Mouse (Mus musculus) hindbrain, postnatal 0 days (tissue): Measurements from ENCODE around the gene Adarb1. TPM values are rescaled to one million over a fixed set of nuclear protein-coding genes. Genes with fewer than 3 reads are reported as not detected.

ENCODE experiments used
- ATAC-seq: fragments of 200-750 bp; cut with Nextera tagmentation; 2 replicates; pipeline ENCODE4 v1.8.0; 2017; ENCODE audit warnings: mild to moderate bottlenecking, moderate TSS enrichment, moderate library complexity
- DNase-seq: peaks from one replicate; pipeline ENCODE4 v3.0.0-alpha.2; 2015; ENCODE audit warnings: low spot score
- H3K27ac ChIP-seq: fragments of 300-500 bp; sonication (generic); 2 replicates; pipeline ENCODE4 v1.5.1; 2014; ENCODE audit warnings: mild to moderate bottlenecking
- H3K27me3 ChIP-seq: fragments of 300-500 bp; sonication (generic); 2 replicates; pipeline ENCODE4 v1.6.1; 2014; ENCODE audit warnings: low read length, mixed read lengths; ENCODE audit not compliant: insufficient read depth
- H3K36me3 ChIP-seq: fragments of 300-500 bp; sonication (generic); 2 replicates; pipeline ENCODE4 v1.6.1; 2014; ENCODE audit warnings: low read length, mixed read lengths; ENCODE audit not compliant: insufficient read depth
- H3K4me1 ChIP-seq: fragments of 300-500 bp; sonication (generic); 2 replicates; pipeline ENCODE4 v1.6.1; 2014; ENCODE audit warnings: antibody characterized with exemption, low read length, mixed read lengths; ENCODE audit not compliant: insufficient read depth
- H3K4me2 ChIP-seq: fragments of 300-500 bp; sonication (generic); 2 replicates; pipeline ENCODE4 v1.6.1; 2014; ENCODE audit warnings: low read depth, mild to moderate bottlenecking, low read length, moderate library complexity, mixed read lengths
- H3K4me3 ChIP-seq: fragments of 300-500 bp; sonication (generic); 2 replicates; pipeline ENCODE4 v1.5.1; 2014; ENCODE audit warnings: low read length
- H3K9ac ChIP-seq: fragments of 300-500 bp; sonication (generic); replicated peaks from 2 replicates; pipeline ENCODE4 v1.6.1; 2014; ENCODE audit warnings: mild to moderate bottlenecking, low read length, moderate library complexity, mixed read lengths
- H3K9me3 ChIP-seq: fragments of 300-500 bp; sonication (generic); 2 replicates; pipeline ENCODE4 v1.6.1; 2016; ENCODE audit warnings: low read length, mixed read lengths
- CTCF ChIP-seq: IDR thresholded peaks from 2 replicates; pipeline ENCODE4 v1.5.1; 2016; ENCODE audit warnings: antibody characterized with exemption, control low read depth, low read depth
- WGBS: fragments of 180-500 bp; shearing (Covaris S2); extraction: QIAGEN DNeasy Blood & Tissue Kit; methylation state at CpG from one replicate; pipeline ENCODE4 v1.1.7; 2014; 5-methylcytosine and 5-hydroxymethylcytosine counted together
- polyA plus RNA-seq: library from polyadenylated mRNA; unstranded; fragments of >200 nt; fragmentation: Nextera tagmentation; extraction: Ambion mirVana; gene quantifications from 2 replicates; pipeline ENCODE4 v1.2.1, GENCODE M21; 2015
- total RNA-seq: library from RNA; depleted of rRNA; stranded (reverse); fragments of >200 nt; gene quantifications from 2 replicates; pipeline ENCODE4 v1.2.3, GENCODE M21; 2014

Adarb1 gene
- total and polyA plus RNA-seq, 2 experiments from 2014 or later, result 18.6 to 65.1 TPM

- H3K27me3 ChIP-seq, result no peaks in the 10 kb centered on the region
- TF ChIP-seq CTCF, result no peak
- H3K9me3 ChIP-seq, result no peaks in the 10 kb centered on the region
- H3K4me2 ChIP-seq, result no peak overlapping the region
- no peak overlapping the region for H3K27ac ChIP-seq
- H3K9ac ChIP-seq, result no peak overlapping the region
- peaks cover 9% of the 10 kb centered on the region; the same call in 1 of the 2 replicates for H3K4me1 ChIP-seq
- DNase-seq (no peak), ATAC-seq (no peak)
- H3K36me3 ChIP-seq, result no peaks in the 10 kb centered on the region
- no peak overlapping the region for H3K4me3 ChIP-seq
- 60% methylated on average over 1 of the region's 1 CpGs for WGBS
Measured at GRCm38 (mm10) chr10:77438021-77438420, 20.0 kb upstream of the Adarb1 start.

GRCm38 (mm10) chr10:77435343-77435742, 17.3 kb upstream of the Adarb1 start:
- H3K27ac ChIP-seq, result no peak overlapping the region
- H3K4me3 ChIP-seq, result no peak overlapping the region
- no peak overlapping the region for H3K4me2 ChIP-seq
- H3K36me3 ChIP-seq, result no peaks in the 10 kb centered on the region
- H3K9me3 ChIP-seq, result no peaks in the 10 kb centered on the region
- H3K9ac ChIP-seq, result no peak overlapping the region
- no peak for DNase-seq
- H3K4me1 ChIP-seq, result peaks cover 9% of the 10 kb centered on the region; the same call in 1 of the 2 replicates
- 63% methylated on average over 4 of the region's 4 CpGs for WGBS
- no peak for ATAC-seq
- TF ChIP-seq CTCF, result no peak
- no peaks in the 10 kb centered on the region for H3K27me3 ChIP-seq

- Histone ChIP-seq H3K27ac (0 out of 2 replicates have a peak overlapping the region, but pooled peaks have one; percentile 32), H3K9me3 (no peaks in the 10 kb centered on the region), H3K4me1 (peaks cover 9% of the 10 kb centered on the region; the same call in 1 of the 2 replicates), H3K4me3 (no peak overlapping the region), H3K9ac (no peak overlapping the region), H3K36me3 (no peaks in the 10 kb centered on the region), H3K27me3 (no peaks in the 10 kb centered on the region), H3K4me2 (peak overlapping the region; percentile 45)
- WGBS, result 20% methylated on average over 18 of the region's 18 CpGs
- peak; percentile 39 for DNase-seq
- ATAC-seq, result peak; percentile 61
- TF ChIP-seq CTCF, result no peak
Measured at GRCm38 (mm10) chr10:77434457-77435151, 16.5 kb upstream of the Adarb1 start.

GRCm38 (mm10) chr10:77434076-77434456, 16.0 kb upstream of the Adarb1 start:
- no peaks in the 10 kb centered on the region for H3K9me3 ChIP-seq
- ATAC-seq (no peak), DNase-seq (no peak)
- peaks cover 9% of the 10 kb centered on the region; the same call in 1 of the 2 replicates for H3K4me1 ChIP-seq
- no peaks in the 10 kb centered on the region for H3K27me3 ChIP-seq
- no peak overlapping the region for H3K4me3 ChIP-seq
- no peak overlapping the region for H3K9ac ChIP-seq
- peak overlapping the region; percentile 45 for H3K4me2 ChIP-seq
- 0 out of 2 replicates have a peak overlapping the region, but pooled peaks have one; percentile 32 for H3K27ac ChIP-seq
- no peak for TF ChIP-seq CTCF
- H3K36me3 ChIP-seq, result no peaks in the 10 kb centered on the region
- 22% methylated on average over 4 of the region's 4 CpGs for WGBS

- no peak overlapping the region for H3K9ac ChIP-seq
- no peak for TF ChIP-seq CTCF
- DNase-seq, result no peak
Measured at GRCm38 (mm10) chr10:77430771-77431170, 12.7 kb upstream of the Adarb1 start.

GRCm38 (mm10) chr10:77429921-77430320, 11.9 kb upstream of the Adarb1 start:
- Histone ChIP-seq H3K27ac (no peak overlapping the region), H3K4me2 (no peak overlapping the region), H3K4me1 (peaks cover 8% of the 10 kb centered on the region; the same call in 1 of the 2 replicates), H3K36me3 (no peaks in the 10 kb centered on the region), H3K9ac (no peak overlapping the region), H3K27me3 (no peaks in the 10 kb centered on the region), H3K4me3 (no peak overlapping the region), H3K9me3 (no peaks in the 10 kb centered on the region)
- WGBS, result 81% methylated on average over 5 of the region's 5 CpGs
- no peak for TF ChIP-seq CTCF
- DNase-seq (no peak), ATAC-seq (no peak)

More at GRCm38 (mm10) chr10:77430771-77431170, 12.7 kb upstream of the Adarb1 start:
- no peak for ATAC-seq
- no peaks in the 10 kb centered on the region for H3K9me3 ChIP-seq
- H3K27ac ChIP-seq, result no peak overlapping the region
- peaks cover 9% of the 10 kb centered on the region; the same call in 1 of the 2 replicates for H3K4me1 ChIP-seq
- H3K4me3 ChIP-seq, result no peak overlapping the region
- no peaks in the 10 kb centered on the region for H3K27me3 ChIP-seq
- no peaks in the 10 kb centered on the region for H3K36me3 ChIP-seq
- H3K4me2 ChIP-seq, result no peak overlapping the region

- 52% methylated on average over 2 of the region's 2 CpGs for WGBS
- TF ChIP-seq CTCF, result no peak
Measured at GRCm38 (mm10) chr10:77427610-77428009, 9.5 kb upstream of the Adarb1 start.

More at GRCm38 (mm10) chr10:77427610-77428009, 9.5 kb upstream of the Adarb1 start:
- no peaks in the 10 kb centered on the region for H3K9me3 ChIP-seq
- no peaks in the 10 kb centered on the region for H3K4me1 ChIP-seq
- no peak for ATAC-seq
- H3K27me3 ChIP-seq, result no peaks in the 10 kb centered on the region
- DNase-seq, result no peak
- H3K27ac ChIP-seq, result no peak overlapping the region
- H3K36me3 ChIP-seq, result no peaks in the 10 kb centered on the region
- no peak overlapping the region for H3K4me3 ChIP-seq
- H3K4me2 ChIP-seq, result no peak overlapping the region
- no peak overlapping the region for H3K9ac ChIP-seq
